Mouse (Mus musculus) left cerebral cortex, adult 8-10 months (tissue): ENCODE data around the gene Ywhab. TPM values are rescaled to one million over a fixed set of nuclear protein-coding genes. Genes with fewer than 3 reads are reported as not detected.

Experiments used
- DNase-seq, 2 experiments: peaks; one replicate each; pipeline ENCODE4 v3.0.0; 2022; ENCODE audit warnings: low spot score in 2 of 2
- total RNA-seq, 4 experiments: library from RNA; stranded (reverse); gene quantifications; 2 replicates each; pipeline ENCODE4 v1.2.4; 2022

The Ywhab gene
- total RNA-seq = 100 to 1,000 TPM; 427 to 461 (median 444) TPM

DNA sequence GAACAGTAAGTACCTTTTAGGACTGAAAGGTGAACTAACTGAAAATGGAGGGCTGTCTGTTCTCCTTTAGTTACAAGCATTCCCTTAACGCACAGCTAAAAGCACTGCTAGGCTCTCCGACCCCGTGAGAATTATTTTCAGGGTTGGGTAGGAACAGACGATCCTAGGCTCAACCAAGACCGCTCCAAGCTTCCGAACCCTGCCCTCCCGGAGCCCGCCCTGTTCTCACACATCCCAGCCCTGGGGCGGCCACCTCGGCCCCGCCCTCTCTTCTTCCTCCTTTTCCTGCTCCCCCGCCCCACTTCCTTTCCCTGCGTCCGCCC, at the start of gene Ywhab:
Gene Ywhab (plus strand): TSS at position 307 of the 323 bp plus-strand sequence.
- DNase-seq = no peak

DNA sequence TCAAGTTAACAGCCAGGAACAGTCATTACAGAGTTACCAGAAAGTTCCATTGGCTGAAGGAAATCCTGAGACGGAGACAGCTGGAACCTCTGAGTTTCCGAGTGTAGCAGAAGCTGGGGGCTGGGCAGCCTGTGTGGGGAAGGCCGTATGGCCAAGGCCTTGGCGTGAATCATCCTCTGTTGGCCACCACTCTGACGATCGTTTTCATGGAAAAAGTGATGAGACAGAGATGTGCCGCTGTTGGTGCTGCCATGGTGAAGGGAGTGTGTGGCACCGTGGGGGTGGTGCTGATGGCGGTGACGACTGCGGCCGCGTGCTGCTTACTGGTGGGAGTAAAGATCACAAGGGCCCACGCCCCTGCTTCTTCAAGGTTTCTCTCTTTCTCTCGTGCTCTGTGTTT, 48.5 kb upstream of the Ywhab start:
- DNase-seq = peak in 1 of 2 experiments; percentile 22

DNA sequence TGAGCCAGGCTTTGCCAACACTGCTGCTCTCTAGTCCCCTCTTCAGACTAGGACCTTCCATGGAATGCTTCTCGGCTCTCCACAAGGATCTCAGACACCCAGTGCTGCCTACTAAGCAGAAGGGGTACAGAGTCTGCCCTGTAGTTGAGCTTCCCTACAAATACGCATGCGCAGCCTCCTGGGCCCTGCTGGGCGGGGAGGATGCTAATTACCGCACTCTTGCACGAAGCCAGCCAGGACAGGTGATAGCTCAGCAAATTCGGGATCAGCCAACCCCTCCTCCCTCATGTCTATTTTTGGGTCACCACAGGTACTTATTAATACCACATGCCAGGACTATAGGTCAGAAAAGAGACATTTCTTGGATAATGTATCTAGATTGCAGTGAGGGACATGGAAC, 46.8 kb upstream of the Ywhab start:
- no peak for DNase-seq

DNA sequence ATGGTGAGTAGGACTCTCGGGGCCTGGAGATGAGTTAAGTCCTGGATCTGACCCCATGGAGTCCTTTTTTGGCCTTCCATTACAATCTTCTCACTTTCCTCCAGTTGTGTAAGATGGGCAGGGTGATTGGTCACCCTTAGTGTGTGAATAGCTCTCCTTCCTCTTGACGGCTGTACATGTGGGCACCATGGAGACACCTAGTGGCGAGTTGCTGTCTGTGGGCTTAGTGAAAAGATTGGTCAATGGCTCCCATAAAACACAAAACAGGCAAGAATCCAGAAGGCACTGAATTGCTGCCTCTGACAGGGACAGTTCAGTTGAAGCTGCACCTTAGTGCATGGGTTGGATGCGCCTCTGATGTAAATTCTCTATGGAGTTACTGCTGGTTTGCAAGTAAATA, 43.0 kb upstream of the Ywhab start:
- peak; percentile 42 to 47 for DNase-seq

DNA sequence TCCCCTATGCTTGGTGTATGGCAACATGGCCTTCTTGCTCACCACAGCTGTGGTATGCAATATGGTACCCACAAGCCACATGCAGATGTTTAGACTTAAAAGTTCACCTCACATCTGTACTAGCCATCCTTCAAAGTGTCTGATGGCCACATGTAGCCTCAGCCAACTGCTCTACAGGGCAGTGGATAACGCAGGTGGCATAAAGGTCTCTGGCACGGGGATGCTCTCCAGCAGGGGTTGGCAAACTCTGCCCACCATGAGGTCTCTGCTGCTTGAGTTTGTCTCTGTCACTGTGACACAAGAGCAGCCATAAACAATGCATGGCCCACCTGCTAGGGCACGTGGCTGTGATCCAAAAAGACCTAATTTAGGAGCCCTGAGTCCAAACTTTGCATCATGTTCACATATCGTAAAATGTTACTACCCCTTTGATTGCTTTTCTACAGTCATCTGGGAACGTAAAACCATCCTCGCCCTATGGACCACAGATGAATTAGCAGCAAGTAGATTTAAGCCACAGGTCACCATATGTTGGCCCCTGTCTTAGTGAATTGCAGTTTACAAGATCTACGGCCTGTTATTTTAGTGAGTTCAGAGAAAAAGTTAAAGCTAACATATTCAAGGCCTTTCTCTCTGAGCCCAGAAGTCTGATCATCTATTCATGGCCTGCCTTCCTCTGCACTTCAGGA, 41.0 kb upstream of the Ywhab start:
- no peak for DNase-seq

DNA sequence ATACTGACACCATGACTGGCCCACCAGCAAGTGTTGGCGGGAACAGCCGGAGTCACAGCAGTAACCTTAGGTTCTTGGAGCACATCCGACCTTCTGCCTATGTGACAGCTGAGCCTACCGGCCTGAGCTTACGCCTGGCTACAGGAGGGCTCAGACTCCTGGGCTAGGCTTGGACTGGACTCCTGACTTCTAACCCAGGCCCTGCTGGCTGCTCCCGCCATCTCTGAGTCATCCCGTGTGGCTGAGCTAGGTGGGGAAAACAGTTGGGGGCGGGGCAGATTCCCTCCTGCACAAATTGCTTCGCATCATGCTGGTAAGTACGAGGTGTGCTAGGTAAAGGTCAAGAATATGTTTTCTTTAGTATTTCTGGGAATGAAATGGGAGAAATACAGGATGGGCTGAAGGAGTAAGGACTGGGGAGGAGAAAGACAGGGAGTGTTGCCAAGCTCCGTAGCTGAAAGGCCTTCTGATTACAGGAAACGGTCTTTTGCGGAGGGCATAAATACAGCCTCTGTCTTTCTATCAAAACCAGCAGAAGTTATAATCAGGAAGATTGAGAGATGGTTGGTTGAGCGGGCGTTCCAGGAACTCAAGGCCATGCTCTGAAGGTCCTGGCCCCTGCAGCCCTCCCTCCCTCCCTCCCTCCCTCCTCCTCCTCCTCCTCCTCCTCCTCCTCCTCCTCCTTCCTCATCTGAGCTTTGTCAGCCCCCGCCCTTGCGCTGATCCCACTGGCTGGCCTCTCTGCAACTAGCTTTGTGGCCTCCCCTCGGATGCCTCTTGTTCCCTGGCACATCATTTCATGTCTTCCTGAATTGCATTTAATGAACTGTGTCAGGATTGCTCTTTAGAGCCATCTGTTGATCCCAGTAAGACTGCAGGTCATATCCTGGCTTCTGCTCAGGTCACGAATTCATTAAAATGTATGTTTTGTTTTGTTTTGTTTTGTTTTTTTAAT, 29.9 kb upstream of the Ywhab start:
- DNase-seq = no peak

DNA sequence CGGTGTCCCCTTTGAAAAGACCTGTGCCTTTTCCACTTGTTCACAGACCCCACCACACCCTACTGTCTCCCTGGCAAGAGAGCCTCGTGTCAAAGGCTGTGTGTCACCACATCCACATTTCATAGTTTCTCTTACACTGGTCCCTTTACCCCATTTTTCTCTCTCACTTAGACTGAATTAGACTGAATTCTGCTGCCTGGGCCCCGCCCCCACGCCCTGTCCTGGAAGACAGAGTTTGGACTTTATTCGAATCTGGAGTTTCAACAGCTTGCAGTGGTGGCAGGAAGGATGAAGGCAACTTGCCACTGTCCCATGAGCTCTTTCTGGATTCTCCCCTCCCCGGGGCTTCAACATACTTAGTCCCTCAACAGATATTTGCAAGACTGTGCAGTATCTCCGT, 29.1 kb upstream of the Ywhab start:
- DNase-seq = no peak

DNA sequence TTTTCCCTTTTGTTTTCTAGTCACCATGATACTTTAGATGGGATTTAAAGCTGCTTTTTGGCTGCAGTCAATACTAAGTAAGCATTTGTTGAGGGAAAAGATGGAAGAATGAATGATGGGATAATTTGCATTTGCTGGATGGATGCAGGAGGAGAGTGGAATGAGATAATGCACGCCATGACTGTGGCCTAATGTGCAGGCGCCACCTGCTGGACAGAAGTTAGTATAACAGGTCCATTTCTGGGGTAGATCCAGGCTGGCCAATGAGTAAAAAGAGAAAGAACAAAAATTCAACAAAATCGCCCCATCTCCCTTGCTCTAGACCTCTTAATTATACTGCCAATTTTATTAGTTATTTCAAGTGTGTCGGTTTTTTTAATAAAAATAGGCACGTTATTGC, 26.2 kb upstream of the Ywhab start:
- DNase-seq = peak in 1 of 2 experiments; percentile 31

DNA sequence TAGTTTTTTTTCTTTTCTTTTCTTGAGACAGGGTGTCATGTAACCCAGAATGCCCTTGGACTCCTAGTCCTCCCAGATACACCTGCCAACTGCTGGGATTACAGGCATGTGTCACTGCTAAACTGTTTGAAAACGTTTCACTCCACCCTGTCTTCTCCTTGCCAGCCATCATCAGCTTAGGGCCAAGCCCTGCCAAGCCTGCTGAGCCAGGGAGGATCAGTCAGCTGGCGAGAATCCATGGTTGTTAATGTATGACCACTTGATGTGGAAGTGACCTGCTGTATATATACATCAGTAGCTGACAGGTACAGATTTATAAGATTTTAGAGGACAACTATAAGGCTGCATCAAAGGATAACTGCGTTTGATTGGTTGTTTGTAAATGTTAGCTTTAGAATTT, 24.4 kb upstream of the Ywhab start:
- DNase-seq = no peak

DNA sequence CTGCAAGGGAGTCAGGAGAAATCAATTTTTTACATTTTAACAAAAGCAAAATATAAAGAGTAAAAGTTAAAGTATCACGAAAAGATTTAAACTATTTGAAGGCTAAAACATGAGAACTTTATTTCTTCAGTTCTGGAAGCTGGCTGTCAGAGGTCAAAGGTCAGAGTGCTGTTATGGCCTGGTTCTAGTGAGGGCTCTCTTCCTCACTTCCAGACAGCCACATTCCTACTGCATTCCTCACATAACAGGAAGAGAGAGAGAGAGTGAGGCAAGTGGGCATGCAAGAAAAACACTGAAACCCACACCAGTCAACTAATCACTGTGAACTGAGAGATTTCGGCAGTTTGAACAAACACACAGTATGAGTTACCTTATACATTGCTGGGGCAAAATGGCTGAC, 20.7 kb upstream of the Ywhab start:
- no peak for DNase-seq

DNA sequence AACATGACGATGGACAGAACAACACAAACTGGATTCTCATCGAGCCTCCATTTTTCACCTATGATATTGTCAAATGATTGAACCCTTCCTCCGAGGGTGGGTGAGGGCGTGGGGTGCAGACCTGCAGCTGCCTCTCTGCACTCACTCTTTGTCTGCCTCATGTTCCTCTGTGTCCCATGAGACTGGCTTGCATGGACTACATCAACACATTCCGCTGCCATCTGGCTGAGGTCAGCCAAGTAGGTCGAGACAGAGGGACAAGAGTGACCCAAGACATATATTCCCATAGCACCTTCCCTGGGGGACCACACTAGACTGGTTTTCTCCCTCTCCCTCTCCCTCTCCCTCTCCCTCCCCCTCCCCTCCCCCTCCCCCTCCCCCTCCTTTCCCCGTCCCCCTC, 18.3 kb upstream of the Ywhab start:
- DNase-seq = no peak

DNA sequence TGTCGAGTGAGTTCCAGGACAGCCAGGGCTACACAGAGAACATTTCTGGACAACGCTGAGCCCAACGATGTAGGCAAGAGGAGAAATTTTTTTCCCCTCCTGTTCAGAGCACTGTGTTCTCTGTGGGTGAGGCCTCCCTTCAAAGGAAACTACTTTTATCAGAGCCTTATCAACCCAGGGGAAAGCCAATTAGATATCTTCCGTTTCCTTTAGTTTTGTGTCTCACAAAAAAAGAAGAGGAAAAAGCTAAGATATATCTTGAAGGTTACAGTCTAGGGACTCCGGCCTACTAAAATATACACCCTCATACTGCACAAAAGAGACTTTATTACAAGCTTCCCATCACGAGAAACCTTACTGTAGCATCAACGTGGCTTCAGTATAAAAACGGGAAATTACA, 7.5 kb upstream of the Ywhab start:
- DNase-seq = no peak

DNA sequence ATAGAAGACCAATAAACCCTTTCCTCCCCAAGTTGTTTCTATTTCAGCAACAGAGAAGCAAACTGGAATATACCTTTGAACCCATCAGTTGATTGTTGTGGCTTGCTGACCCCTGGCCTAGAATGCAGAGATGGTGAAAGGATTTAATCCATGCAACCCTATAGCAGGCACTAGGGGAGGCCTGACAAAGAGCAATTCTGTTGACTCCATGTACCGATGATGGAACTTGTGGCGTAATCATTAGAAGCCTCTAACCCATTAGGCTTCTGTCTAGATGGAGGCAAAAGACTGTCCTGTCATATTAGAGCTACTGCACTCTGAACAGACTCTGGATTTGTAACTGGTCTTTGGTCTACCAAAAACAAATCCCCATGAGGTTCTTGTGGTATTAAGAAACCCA, 1.9 kb upstream of the Ywhab start:
- no peak for DNase-seq

DNA sequence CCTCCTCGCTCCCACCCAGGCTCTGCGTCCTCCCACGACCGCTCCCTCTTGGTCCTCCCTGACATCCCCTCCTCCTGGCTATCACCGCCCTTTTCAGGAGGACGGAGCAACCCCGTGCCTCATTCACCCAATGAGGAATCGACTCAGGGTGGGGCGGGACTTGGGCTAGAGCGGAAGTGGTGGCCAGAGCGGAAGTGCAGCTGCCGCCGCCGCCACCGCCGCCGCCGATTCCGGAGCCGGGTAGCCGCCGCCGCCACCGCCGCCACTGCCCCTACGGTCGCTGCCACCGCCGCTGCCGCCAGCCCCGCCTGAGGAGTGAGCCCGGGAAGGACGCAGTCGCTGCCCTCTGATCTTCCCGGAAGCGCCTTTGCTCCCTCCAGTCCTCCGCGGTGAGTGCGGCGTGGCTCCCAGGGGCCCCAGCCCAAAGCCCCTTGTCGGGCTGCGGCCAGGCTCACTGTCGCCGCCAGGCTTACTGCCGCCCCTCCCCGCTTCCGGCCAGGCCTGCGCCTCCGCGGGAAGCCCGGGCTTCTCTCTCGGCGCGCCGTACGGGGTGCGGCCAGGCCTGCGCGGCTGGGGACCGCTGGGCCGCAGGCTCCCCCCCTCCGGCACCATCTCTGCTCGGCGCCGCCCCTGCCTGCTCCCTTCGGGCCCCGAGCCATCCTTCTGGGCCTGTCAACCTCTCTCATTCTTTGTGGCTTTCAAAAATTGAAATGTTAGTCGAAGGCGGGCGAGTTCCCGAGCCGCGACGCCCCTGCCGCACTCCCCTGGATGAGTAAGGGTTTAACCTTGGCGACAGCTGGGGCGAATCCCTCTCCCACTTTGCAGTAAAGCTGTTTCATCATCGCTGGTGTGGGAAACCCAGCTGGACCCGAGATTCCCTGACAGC, 460 bp downstream of the Ywhab start:
- peak; percentile 76 to 95 for DNase-seq

DNA sequence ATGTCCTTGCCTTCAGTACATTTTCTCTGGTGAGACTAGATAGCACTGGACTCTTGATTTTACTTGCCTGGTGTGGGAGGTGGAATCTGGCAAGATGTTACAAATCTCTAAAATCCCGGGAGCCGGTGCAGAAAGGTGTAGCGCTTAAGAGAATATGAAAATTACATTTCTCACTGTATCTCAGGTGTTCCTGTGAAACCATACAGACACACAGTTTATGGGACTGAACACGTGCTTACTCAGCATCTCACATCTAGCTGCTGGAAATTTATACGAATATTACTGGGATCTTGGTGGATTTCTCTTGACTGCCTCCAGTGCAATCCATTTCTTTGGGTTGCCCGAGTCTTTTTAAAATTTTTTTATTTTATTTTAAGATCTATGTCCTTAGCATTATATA, 1.5 kb downstream of the Ywhab start:
- no peak for DNase-seq

DNA sequence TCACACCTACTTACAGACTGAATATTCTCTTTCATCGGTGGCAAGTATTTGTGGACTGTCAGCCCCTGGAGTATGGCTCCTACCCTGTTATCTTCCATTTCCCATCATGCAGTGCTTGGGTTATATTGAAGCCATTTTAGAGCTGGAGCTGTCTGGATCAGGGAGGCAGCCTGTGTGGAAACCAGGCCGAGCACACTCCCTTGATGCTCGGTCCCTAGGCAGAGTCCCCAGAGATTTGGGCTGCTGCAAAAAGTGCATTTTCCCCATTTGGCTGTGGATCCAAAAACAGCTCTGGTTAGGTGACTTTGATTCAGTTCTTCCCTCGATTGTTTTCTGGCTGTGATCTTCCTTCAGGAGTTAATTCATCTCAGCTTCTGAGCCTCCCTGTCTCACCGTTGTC, 2.1 kb downstream of the Ywhab start:
- no peak for DNase-seq

DNA sequence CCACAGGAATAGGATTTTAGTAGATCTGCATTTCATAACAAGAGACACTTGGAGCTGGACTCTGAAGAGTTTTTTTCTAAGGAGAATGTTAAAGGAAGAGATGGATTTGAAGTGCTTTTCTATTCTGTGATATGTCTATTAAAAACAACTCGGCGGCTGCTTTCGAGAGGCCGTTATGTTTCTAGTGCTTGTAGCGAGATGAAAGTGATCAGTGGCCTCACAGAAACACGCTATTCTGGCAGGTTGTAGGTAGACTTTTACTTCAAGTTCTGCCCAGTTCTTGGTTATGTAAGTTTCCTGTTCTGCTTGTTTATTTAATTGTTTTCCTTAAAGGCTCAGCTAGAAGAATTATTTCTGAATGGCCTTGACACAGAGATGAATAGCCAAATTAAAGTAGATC, 4.2 kb downstream of the Ywhab start:
- DNase-seq = no peak

DNA sequence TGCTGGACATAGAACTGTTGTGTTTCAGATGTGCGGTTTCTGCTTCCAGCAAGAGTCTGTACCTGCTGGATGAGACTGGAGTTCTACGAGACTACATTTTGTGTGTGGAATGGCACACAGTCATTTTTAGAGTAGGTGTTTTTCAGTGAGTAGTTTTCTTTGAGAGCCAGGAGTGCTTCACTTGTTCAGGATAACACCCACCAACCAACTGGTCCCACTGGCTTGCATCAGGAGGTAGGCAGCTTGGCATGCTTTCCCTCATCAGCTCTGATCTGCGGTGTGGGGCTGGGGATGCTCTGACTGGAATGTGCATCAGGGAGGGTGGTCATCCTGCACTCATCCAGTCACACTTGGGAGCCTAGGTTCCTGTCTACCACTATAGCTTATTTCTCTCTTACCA, 7.9 kb downstream of the Ywhab start:
- peak in 1 of 2 experiments; percentile 76 for DNase-seq

DNA sequence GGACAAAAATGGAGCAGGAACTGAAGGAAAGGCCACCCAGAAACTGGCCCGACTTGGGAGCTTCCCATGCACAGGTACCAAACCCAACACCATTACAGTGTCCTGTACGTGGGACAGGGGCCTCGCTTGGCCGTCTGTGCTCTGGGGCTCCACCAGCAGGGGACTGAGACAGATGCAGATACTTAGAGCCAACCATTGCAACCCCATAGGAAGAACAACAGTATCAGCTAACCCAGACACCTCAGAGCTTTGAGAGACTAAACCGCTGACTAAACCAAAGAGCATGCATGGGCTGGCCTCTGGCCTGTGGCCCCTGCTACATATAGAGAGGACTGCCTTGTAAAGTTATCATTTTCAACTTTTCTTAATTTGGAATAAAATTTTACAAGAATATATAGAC, 9.7 kb downstream of the Ywhab start:
- DNase-seq = no peak

DNA sequence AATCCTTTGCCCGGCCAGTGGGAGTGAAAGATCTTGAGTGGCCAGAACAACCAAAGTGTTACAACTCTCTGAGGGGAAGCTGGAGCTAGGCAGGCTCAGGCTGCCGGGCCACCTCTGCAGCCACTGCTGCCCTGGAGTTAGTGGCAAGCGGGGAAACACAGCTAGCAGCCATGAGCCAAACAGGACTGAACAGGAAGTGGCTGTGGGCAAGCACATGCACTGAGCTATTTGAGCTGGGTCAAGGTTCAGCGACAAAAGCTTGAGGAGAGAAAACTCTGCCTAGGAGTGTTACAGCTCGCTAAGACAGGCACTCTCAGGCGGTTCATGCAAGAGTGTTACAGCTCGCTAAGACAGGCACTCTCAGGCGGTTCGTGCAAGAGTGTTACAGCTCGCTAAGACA, 12.2 kb downstream of the Ywhab start:
- no peak for DNase-seq

DNA sequence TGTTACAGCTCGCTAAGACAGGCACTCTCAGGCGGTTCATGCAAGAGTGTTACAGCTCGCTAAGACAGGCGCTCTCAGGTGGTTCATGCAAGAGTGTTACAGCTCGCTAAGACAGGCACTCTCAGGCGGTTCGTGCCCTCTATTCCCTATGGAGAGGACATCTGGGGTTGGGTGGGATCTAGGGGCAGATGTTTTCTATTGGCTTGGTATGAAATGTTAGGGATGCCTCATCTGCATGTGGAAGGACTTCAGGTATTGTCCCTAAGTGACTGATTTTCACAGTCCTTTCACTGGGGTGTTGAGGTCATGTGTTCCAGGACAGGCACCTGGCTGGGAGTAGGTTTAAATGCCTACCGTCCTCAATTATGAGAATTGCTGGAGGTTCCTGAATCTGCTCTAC, 12.8 kb downstream of the Ywhab start:
- no peak for DNase-seq

DNA sequence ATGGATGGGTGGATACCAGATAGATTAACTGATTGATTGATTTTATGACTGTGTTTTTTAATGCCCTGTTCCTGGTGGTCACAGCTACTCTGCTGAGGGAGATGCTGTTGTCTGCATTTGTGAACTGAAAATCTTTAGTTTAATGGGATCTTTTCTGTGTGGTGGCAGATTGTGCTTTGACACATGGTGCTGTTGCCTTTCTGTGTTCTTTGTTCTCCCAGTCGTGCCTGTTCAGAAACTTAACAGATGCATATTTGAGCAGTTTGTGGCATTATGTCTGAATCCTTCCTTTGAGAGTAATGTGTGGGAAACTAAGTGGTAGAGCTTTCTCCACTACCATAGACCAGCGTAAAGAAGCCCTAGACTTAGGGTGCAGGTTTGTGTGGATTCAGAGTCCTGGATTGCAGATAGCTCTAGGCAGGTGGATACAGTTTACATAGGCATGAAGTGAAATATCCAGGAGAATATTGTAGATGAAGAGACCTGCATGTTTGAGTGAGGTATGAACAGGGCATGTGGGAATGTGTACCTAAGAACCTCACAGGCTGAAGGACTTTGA, 13.3 kb downstream of the Ywhab start:
- DNase-seq = no peak
